Mouse (Mus musculus) layer of hippocampus, adult 18-20 months (tissue): ENCODE results near the gene Mki67. TPM values are rescaled to one million over a fixed set of nuclear protein-coding genes. Genes with fewer than 3 reads are reported as not detected.

ENCODE experiments used
- DNase-seq, 2 experiments: peaks; one replicate each; pipeline ENCODE4 v3.0.0; 2022; ENCODE audit warnings: low spot score in 2 of 2
- long read RNA-seq: library from polyadenylated mRNA; stranded (forward); transcript quantifications from one replicate; pipeline ENCODE4 v2.0.0, GENCODE M21; 2021
- total RNA-seq, 2 experiments: library from RNA; stranded (reverse); gene quantifications; 2 replicates each; pipeline ENCODE4 v1.2.3; 2021

Mki67 gene
- under 1 TPM; 0.20 to 0.23 TPM for total RNA-seq
- long read RNA-seq = 0 reads

GRCm38 (mm10) chr7:135715642-135716444 is at the start of gene Mki67:
TSS of gene Mki67 (minus strand) at chr7:135716361.
- DNase-seq = no peak

DNA sequence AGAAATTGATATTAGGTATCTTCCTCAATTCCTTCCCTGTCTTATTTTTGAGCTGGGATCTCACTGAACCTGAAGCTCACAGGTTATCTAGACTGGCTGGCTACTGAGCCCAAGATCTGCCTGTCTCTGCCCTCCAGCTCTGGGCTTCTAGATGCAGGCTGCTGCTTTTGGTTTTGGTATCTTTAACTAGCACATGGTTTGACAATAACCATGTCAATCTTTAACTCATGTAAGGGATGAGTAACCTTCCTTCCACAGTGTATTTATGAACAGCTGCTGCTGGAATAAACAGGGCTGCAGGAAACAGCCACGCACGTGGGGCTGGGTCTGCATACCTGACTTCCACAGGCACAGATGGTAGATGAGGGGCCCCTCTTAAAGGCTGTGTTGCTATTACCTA is 47.1 kb upstream of the Mki67 start:
- DNase-seq = no peak

GRCm38 (mm10) chr7:135758754-135759510 is 42.8 kb upstream of the Mki67 start:
- no peak for DNase-seq

GRCm38 (mm10) chr7:135758171-135758570 is 42.0 kb upstream of the Mki67 start:
- DNase-seq = no peak

DNA sequence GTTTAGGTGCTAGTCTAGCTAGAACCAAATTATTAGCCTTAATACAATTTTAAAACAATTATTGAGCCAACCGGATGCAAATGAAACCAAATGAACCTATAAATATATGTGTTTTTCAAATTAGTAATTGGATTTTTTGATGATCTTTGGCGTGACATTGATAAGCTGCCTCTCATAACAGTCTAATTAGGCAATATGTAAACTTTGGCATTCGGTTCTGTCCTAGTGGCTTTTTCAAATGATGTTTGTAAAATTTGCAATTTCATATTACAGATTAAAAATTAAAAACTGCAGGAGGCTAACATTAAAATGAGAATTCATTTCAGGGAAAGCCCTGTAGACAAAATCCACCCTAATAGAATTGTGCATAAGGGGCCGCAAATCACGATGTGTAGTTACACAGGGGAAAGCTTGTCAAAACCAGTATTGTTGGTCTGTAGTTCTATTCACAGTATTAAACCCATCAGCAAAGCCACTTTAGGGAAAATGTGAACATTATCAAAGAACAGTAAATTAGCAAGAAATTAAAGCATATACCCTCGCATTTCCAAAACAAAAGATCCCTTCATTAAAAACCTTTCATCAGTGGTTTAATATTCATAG is 40.9 kb upstream of the Mki67 start:
- DNase-seq = no peak

GRCm38 (mm10) chr7:135748986-135749385 is 32.8 kb upstream of the Mki67 start:
- DNase-seq = no peak

GRCm38 (mm10) chr7:135747072-135747471 is 30.9 kb upstream of the Mki67 start:
- no peak for DNase-seq

GRCm38 (mm10) chr7:135746528-135746927 is 30.4 kb upstream of the Mki67 start:
- DNase-seq = no peak

DNA sequence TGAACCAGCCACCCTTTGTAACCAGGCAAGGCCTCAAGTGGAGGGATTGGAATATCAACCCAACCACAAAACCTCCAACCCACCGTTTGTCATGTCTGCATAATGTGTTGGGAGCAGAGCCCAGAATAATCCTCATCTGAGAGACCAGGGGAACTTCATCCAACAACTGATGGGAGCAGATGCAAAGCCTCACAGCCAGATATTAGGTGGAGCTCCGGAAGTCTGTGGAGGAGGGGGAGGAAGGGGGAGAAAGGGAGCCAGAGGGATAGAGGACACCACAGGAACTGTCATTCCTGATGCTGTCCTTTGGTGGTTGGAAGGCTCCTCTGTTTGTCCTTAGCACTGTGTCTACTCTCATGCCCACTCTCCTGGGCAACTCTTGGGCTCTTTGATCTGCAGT is 28.9 kb upstream of the Mki67 start:
- peak; percentile 6 to 33 for DNase-seq

DNA sequence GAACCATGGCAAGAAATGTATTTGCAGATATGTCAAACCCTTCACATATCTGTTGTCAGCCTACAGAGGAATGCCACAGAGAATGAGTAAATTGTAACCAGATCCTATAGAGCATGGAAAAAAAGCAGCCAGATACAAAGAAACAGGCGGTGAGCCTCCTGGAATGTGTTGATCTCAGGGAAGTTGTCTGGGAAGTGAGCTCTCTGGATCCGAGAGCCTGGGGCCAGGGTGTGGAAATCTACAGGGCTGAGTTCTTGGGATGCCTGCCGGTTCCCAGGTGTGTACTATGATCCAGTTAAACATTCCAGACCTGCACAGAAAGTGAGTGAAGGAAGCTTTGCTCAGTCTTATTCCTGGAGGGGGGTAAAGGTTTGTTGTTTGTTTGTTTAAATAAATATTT is 24.3 kb upstream of the Mki67 start:
- DNase-seq = no peak

DNA sequence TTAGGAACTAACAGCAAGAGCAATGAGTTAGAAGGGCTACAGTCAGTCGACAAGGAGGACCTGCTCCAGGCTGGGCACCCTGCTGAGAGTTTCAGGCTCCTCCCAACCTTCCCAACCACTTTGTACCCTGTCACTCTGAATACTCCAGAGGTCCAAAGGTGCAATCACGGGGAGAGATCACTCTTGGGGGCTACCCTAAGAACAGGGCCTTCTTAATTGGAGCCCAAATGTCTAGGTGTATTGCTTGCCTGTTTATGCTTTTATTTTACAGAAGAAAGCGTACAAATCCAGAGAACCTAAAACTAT is 20.4 kb upstream of the Mki67 start:
- no peak for DNase-seq

DNA sequence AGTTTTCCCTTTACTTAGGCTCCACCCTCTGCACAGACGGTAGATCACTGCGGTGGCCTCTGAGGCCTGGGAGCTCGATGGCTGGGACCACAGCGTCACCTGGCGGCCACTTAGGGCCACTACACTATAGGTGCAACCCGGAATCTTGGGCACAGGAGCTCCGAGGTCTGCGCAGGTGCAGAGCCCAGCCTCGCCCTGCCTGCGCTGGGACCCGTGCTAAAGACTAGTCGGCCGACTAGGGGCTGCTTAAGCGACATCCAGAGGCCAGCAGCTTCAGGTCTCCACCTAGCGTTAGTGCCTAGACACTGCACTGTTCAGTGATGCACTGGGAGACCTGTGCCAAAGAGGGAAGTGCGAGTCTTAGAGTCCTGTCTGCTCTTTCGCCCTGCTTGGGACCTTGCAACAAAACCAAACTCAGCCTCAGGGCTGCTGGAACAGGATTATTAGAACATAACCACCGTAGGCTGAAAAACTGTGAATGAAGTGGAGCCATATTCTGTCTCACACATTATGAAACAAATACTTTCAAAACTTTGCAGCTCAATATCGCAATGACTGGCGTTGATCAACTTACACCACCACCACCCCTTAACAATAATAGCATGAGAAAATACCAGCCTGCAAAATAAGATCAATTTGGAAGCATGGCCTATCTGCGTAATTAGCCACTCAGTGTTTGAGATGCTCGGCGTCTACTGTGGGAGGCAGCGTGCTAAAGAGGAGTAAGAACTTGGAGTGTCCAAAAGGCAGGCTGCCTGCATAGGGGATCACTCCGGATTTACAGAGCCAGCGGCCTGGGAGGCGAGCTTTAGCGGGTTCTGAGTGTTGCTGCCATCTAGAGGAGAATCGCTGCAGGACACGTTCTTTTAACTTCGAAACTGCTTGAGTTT is 19.8 kb upstream of the Mki67 start:
- peak; percentile 67 to 89 for DNase-seq

GRCm38 (mm10) chr7:135734911-135735646 is 18.9 kb upstream of the Mki67 start:
- no peak for DNase-seq

- DNase-seq = no peak
Measured at GRCm38 (mm10) chr7:135734379-135734778, 18.2 kb upstream of the Mki67 start.

DNA sequence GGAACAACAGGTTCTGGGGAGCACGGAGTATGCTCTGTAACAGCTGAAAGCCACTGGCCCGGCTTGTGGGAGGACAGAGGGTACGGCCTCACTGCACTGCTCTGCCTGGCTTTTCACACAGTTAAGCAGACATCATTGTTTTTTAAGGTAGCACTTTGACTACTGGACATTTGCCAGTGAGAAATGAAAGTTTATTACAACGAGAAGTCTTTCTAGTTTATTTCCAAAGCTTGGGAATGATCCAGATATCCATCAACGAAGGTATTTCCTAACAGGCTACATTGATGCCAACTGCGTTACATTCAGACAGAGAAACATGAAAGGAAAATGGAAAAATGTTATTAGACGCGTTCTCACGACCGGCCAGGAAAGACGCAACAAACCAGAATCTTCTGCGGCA is 11.9 kb upstream of the Mki67 start:
- no peak for DNase-seq

DNA sequence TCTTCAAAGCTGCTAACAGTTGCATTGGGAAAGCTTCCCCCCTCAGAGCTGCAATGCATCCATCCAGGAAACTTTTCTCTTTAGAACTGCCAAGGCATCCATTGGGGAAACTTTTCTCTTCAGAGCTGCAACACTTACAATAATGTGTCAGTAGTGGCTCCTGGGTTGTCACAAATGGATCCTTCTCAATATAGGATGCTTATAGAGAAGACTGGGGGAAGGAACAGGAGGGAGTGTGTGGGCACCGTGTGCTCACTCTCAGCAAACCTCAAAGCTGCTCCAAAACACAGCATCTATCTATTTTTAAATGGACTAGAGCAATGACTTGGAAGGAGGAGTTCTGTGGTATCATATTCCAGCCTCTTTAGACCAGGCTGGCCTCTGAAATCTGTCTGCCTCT is 10.5 kb upstream of the Mki67 start:
- DNase-seq = no peak

- DNase-seq = no peak
Measured at GRCm38 (mm10) chr7:135723672-135724341, 7.6 kb upstream of the Mki67 start.

- DNase-seq = no peak
Measured at GRCm38 (mm10) chr7:135722011-135722838, 6.1 kb upstream of the Mki67 start.

DNA sequence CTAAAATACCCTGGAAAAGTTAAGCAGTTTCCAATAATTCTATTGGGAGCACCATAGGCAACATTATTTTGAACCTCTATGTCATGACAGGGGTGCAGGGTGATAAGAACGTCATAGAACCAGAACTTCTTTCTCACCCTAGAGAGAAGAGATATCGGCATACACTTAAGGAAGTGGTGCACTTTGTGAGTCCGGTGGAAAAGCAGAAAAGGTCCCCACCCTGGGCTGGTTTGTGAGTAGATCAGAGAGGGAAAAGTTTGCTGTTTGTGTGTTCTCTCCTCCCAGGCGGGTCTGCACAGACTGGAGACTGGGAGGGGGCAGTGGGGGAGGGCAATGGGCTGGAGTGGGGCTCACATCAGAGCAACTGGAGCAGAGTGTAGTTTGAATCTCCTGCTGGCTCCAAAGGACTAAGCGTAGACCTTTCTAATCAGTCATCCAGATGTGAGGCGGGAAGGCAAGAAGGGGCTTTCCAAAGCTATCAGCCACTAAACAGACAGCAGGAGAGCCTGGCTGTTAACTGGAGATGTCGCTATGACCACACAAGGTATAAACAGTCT is 5.4 kb upstream of the Mki67 start:
- DNase-seq = no peak
